Mouse (Mus musculus) olfactory bulb, adult 2 months (tissue): Measurements from ENCODE around the gene Kalrn.

ENCODE experiments used
- CTCF ChIP-seq: fragments of 200-500 bp; IDR thresholded peaks from 2 replicates; pipeline ENCODE4 v1.5.1; 2012; ENCODE audit warnings: low read depth, mild to moderate bottlenecking, low read length, moderate library complexity; ENCODE audit not compliant: insufficient read depth
- POLR2A ChIP-seq: fragments of 200-500 bp; IDR thresholded peaks from 2 replicates; pipeline ENCODE4 v1.6.1; 2012; ENCODE audit warnings: mild to moderate bottlenecking, low read depth, low read length, moderate library complexity; ENCODE audit not compliant: insufficient read depth

GRCm38 (mm10) chr16:34081683-34082438 is 491.5 kb downstream of the Kalrn start:
- TF ChIP-seq CTCF: no peak
- no peak for TF ChIP-seq POLR2A
